Mouse (Mus musculus) adrenal gland, postnatal 10 days (tissue): ENCODE results near the gene 4930562C15Rik. TPM values are rescaled to one million over a fixed set of nuclear protein-coding genes. Genes with fewer than 3 reads are reported as not detected.

Experiments used
- DNase-seq: peaks from one replicate; pipeline ENCODE4 v3.0.0; 2021; ENCODE audit warnings: mixed read lengths
- total RNA-seq, 2 experiments: library from RNA; stranded (reverse); gene quantifications; 2 replicates each; pipeline ENCODE4 v1.2.3; 2021

The 4930562C15Rik gene
- total RNA-seq, 2 experiments from 2014 or later: not detected

- peak; percentile 85 for DNase-seq
These were observed 27.8 kb downstream of the 4930562C15Rik start for GRCm38 (mm10) chr16:4862863-4863483.

- no peak for DNase-seq
These were observed 28.5 kb downstream of the 4930562C15Rik start for GRCm38 (mm10) chr16:4863742-4864141.

- no peak for DNase-seq
These were observed 31.0 kb downstream of the 4930562C15Rik start for GRCm38 (mm10) chr16:4866101-4866695.

GRCm38 (mm10) chr16:4870490-4870889 is 35.3 kb downstream of the 4930562C15Rik start:
- DNase-seq: no peak

GRCm38 (mm10) chr16:4871926-4872325 is 36.7 kb downstream of the 4930562C15Rik start:
- no peak for DNase-seq

- peak; percentile 31 for DNase-seq
These were observed 40.2 kb downstream of the 4930562C15Rik start for GRCm38 (mm10) chr16:4875198-4876032.

- DNase-seq: peak; percentile 84
These were observed 40.9 kb downstream of the 4930562C15Rik start for GRCm38 (mm10) chr16:4876033-4876680.

GRCm38 (mm10) chr16:4877195-4877594 is 42.0 kb downstream of the 4930562C15Rik start:
- no peak for DNase-seq

- DNase-seq: no peak
These were observed 42.5 kb downstream of the 4930562C15Rik start for GRCm38 (mm10) chr16:4877701-4878100.

- peak; percentile 48 for DNase-seq
These were observed 43.1 kb downstream of the 4930562C15Rik start for GRCm38 (mm10) chr16:4878192-4878885.

GRCm38 (mm10) chr16:4879101-4879707 is 44.0 kb downstream of the 4930562C15Rik start:
- no peak for DNase-seq

GRCm38 (mm10) chr16:4879708-4880124 is 44.5 kb downstream of the 4930562C15Rik start:
- peak; percentile 94 for DNase-seq

- peak; percentile 100 for DNase-seq
These were observed 45.1 kb downstream of the 4930562C15Rik start, which contains the start of gene Ubald1 for GRCm38 (mm10) chr16:4880136-4880825. Gene Ubald1 (minus strand): TSS chr16:4880315.

- DNase-seq: no peak
These were observed 46.5 kb downstream of the 4930562C15Rik start for GRCm38 (mm10) chr16:4881400-4882351.

- DNase-seq: no peak
These were observed 49.7 kb downstream of the 4930562C15Rik start for GRCm38 (mm10) chr16:4884930-4885329.

- peak; percentile 90 for DNase-seq
These were observed 50.8 kb downstream of the 4930562C15Rik start, which contains the start of gene Mgrn1 for GRCm38 (mm10) chr16:4885760-4886689. Gene Mgrn1 (plus strand): TSS chr16:4886249.

GRCm38 (mm10) chr16:4886690-4887020 is 51.4 kb downstream of the 4930562C15Rik start:
- DNase-seq: no peak

- DNase-seq: no peak
These were observed 55.0 kb downstream of the 4930562C15Rik start for GRCm38 (mm10) chr16:4890201-4890709.
